Mouse (Mus musculus): ENCODE measurements at regions not wholly inside any gene's neighbourhood (a gene's known extent, or its start where the extent isn't known, plus 50 kb on each side); places are given as distances from the start of the nearest gene placed in this dataset.

- 22% methylated on average over 20 of the region's 20 CpGs for WGBS (ENCODE audit: insufficient replicate concordance)
- ATAC-seq (ENCODE audit: insufficient read depth) (peak; percentile 57; the same call in 1 of the 2 replicates), DNase-seq (ENCODE audit: low read depth in 3 of 3, low spot score in 3 of 3) (peak; percentile 36 to 49 (median 40))
- H3K36me3 ChIP-seq (replicated peaks; ENCODE audit: control insufficient read depth, insufficient read depth, low read depth): no peaks in the 10 kb centered on the region
- TF ChIP-seq CTCF (IDR thresholded peaks at IDR 0.05; ENCODE audit: low read depth) (peak; percentile 78), EP300 (IDR thresholded peaks at IDR 0.05; ENCODE audit: low read depth) (no peak)
- peak overlapping the region; percentile 37 to 45; a peak in 3 of 4 replicates for H3K4me3 ChIP-seq (ENCODE audit: insufficient read depth in 1 of 2, low read depth in 2 of 2, low read length in 2 of 2)
- no peak overlapping the region for H3K27ac ChIP-seq
- H3K27me3 ChIP-seq (ENCODE audit: control insufficient read depth, insufficient read depth, low read length): no peaks in the 10 kb centered on the region
- H3K4me2 ChIP-seq (ENCODE audit: low read depth): peak overlapping the region; percentile 53
- no peaks in the 10 kb centered on the region; a peak in 1 of 4 replicates for H3K4me1 ChIP-seq (replicated peaks; ENCODE audit: control insufficient read depth in 2 of 2, insufficient read depth in 2 of 2, low read length in 1 of 2)
- H3K9me3 ChIP-seq (ENCODE audit: control insufficient read depth, low read length): no peaks in the 10 kb centered on the region
- H3K9ac ChIP-seq (replicated peaks): no peak overlapping the region
Measured at GRCm38 (mm10) chr3:121104571-121105407, 66.7 kb downstream of the Rwdd3 start.

GRCm38 (mm10) chr3:121102871-121103270 lies 68.6 kb downstream of the Rwdd3 start:
- 63% methylated on average over 11 of the region's 11 CpGs for WGBS (ENCODE audit: insufficient replicate concordance)
- ATAC-seq (ENCODE audit: insufficient read depth): no peak
- TF ChIP-seq EP300 (IDR thresholded peaks at IDR 0.05; ENCODE audit: low read depth): no peak
- no peak for TF ChIP-seq CTCF (IDR thresholded peaks at IDR 0.05; ENCODE audit: low read depth)

GRCm38 (mm10) chr3:121102120-121102519 lies 69.4 kb downstream of the Rwdd3 start:
- DNase-seq (ENCODE audit: low read depth in 3 of 3, low spot score in 3 of 3) (no peak), ATAC-seq (ENCODE audit: insufficient read depth) (no peak)
- Histone ChIP-seq H3K9me3 (ENCODE audit: control insufficient read depth, low read length) (no peaks in the 10 kb centered on the region), H3K4me2 (ENCODE audit: low read depth) (no peak overlapping the region), H3K9ac (replicated peaks) (no peak overlapping the region), H3K4me3 (ENCODE audit: insufficient read depth in 1 of 2, low read depth in 2 of 2, low read length in 2 of 2) (no peak overlapping the region), H3K27me3 (ENCODE audit: control insufficient read depth, insufficient read depth, low read length) (no peaks in the 10 kb centered on the region), H3K36me3 (replicated peaks; ENCODE audit: control insufficient read depth, insufficient read depth, low read depth) (no peaks in the 10 kb centered on the region), H3K27ac (no peak overlapping the region), H3K4me1 (replicated peaks; ENCODE audit: control insufficient read depth in 2 of 2, insufficient read depth in 2 of 2, low read length in 1 of 2) (no peaks in the 10 kb centered on the region; a peak in 1 of 4 replicates)
- 56% methylated on average over 1 of the region's 1 CpGs for WGBS (ENCODE audit: insufficient replicate concordance)
- no peak for TF ChIP-seq CTCF (IDR thresholded peaks at IDR 0.05; ENCODE audit: low read depth)
- no peak for TF ChIP-seq EP300 (IDR thresholded peaks at IDR 0.05; ENCODE audit: low read depth)

More at GRCm38 (mm10) chr3:121102871-121103270, 68.6 kb downstream of the Rwdd3 start:
- Histone ChIP-seq H3K27ac (no peak overlapping the region), H3K9ac (replicated peaks) (no peak overlapping the region), H3K36me3 (replicated peaks; ENCODE audit: control insufficient read depth, insufficient read depth, low read depth) (no peaks in the 10 kb centered on the region), H3K4me1 (replicated peaks; ENCODE audit: control insufficient read depth in 2 of 2, insufficient read depth in 2 of 2, low read length in 1 of 2) (no peaks in the 10 kb centered on the region; a peak in 1 of 4 replicates), H3K9me3 (ENCODE audit: control insufficient read depth, low read length) (no peaks in the 10 kb centered on the region), H3K4me3 (ENCODE audit: insufficient read depth in 1 of 2, low read depth in 2 of 2, low read length in 2 of 2) (no peak overlapping the region), H3K27me3 (ENCODE audit: control insufficient read depth, insufficient read depth, low read length) (no peaks in the 10 kb centered on the region), H3K4me2 (ENCODE audit: low read depth) (no peak overlapping the region)
- DNase-seq (ENCODE audit: low read depth in 3 of 3, low spot score in 3 of 3): no peak

GRCm38 (mm10) chr3:121100211-121100860 lies 71.2 kb downstream of the Rwdd3 start:
- WGBS (ENCODE audit: insufficient replicate concordance): 67% methylated on average over 8 of the region's 8 CpGs
- H3K27me3 ChIP-seq (ENCODE audit: control insufficient read depth, insufficient read depth, low read length): no peaks in the 10 kb centered on the region
- TF ChIP-seq EP300 (IDR thresholded peaks at IDR 0.05; ENCODE audit: low read depth) (no peak), CTCF (IDR thresholded peaks at IDR 0.05; ENCODE audit: low read depth) (no peak)
- no peak overlapping the region for H3K9ac ChIP-seq (replicated peaks)
- no peak overlapping the region for H3K4me3 ChIP-seq (ENCODE audit: insufficient read depth in 1 of 2, low read depth in 2 of 2, low read length in 2 of 2)
- DNase-seq (ENCODE audit: low read depth in 3 of 3, low spot score in 3 of 3) (no peak), ATAC-seq (ENCODE audit: insufficient read depth) (no peak)
- no peaks in the 10 kb centered on the region for H3K36me3 ChIP-seq (replicated peaks; ENCODE audit: control insufficient read depth, insufficient read depth, low read depth)
- H3K4me2 ChIP-seq (ENCODE audit: low read depth): no peak overlapping the region
- H3K9me3 ChIP-seq (ENCODE audit: control insufficient read depth, low read length): no peaks in the 10 kb centered on the region
- H3K4me1 ChIP-seq (replicated peaks; ENCODE audit: control insufficient read depth in 2 of 2, insufficient read depth in 2 of 2, low read length in 1 of 2): no peaks in the 10 kb centered on the region; a peak in 1 of 4 replicates
- H3K27ac ChIP-seq: no peak overlapping the region

GRCm38 (mm10) chr3:121093509-121093908 lies 78.0 kb downstream of the Rwdd3 start:
- Histone ChIP-seq H3K27me3 (ENCODE audit: control insufficient read depth, insufficient read depth, low read length) (no peaks in the 10 kb centered on the region), H3K4me3 (ENCODE audit: insufficient read depth in 1 of 2, low read depth in 2 of 2, low read length in 2 of 2) (no peak overlapping the region), H3K4me1 (replicated peaks; ENCODE audit: control insufficient read depth in 2 of 2, insufficient read depth in 2 of 2, low read length in 1 of 2) (no peaks in the 10 kb centered on the region), H3K9me3 (ENCODE audit: control insufficient read depth, low read length) (no peaks in the 10 kb centered on the region), H3K9ac (replicated peaks) (no peak overlapping the region), H3K36me3 (replicated peaks; ENCODE audit: control insufficient read depth, insufficient read depth, low read depth) (no peaks in the 10 kb centered on the region), H3K4me2 (ENCODE audit: low read depth) (no peak overlapping the region), H3K27ac (no peak overlapping the region)
- ATAC-seq (ENCODE audit: insufficient read depth): no peak
- WGBS (ENCODE audit: insufficient replicate concordance): 34% methylated on average over 6 of the region's 6 CpGs
- peak in 2 of 3 experiments; percentile 1 to 4 for DNase-seq (ENCODE audit: low read depth in 3 of 3, low spot score in 3 of 3)
- TF ChIP-seq EP300 (IDR thresholded peaks at IDR 0.05; ENCODE audit: low read depth): no peak
- peak; percentile 43 for TF ChIP-seq CTCF (IDR thresholded peaks at IDR 0.05; ENCODE audit: low read depth)
